Comparison of ENCODE assay signal across 25 mouse cellular contexts in the genomic region with DNA sequence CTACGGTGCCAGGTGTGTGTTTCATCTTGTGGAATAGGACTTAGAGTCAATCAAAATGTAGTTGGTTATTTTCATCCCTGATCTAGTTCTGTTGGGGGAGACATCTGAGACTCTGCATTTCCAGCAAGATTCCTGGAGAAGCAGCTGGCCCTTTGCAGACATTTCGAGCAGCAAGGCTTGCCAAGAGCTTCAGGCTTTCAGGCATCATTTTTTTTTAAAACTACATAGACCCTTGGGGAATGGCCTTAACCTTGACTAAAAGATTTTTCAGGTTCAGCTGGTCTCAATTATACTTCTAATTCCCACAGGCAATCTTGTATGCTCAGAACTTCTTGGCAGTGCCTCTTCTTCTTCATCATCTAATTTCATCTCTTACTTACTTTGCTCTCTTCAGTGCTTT. TPM values are rescaled to one million over a fixed set of nuclear protein-coding genes. Genes with fewer than 3 reads are reported as not detected.
"Had no signal": no experiment of that assay in that cellular context is flagged by ENCODE, and none has a peak within 500 bp of the region (broad histone marks: within the 10 kb centered on the region; RNA-seq: fewer than 3 reads in every experiment).

No protein-coding gene starts in this region.

- H3K4me3 ChIP-seq: gastrocnemius, adult 2 months; heart, embryonic 10.5 days; heart, embryonic 12.5 days; hindbrain, embryonic 10.5 days; hindbrain, embryonic 12.5 days; intestine, embryonic 15.5 days; limb, embryonic 12.5 days; liver, embryonic 12.5 days had no signal

- DNase-seq: gastrocnemius, adult 2 months; gastrocnemius, postnatal 10 days; heart, adult 18-20 months; heart, postnatal 10 days; heart, postnatal 4 days; kidney, adult 18-20 months; kidney, adult 8-10 months; kidney, postnatal 10 days; kidney, postnatal 25 days; layer of hippocampus, adult 9-11 months; layer of hippocampus, postnatal 36 days; left cerebral cortex, postnatal 4 days had no signal

- H3K4me1 ChIP-seq: heart, embryonic 10.5 days; heart, embryonic 12.5 days; hindbrain, embryonic 10.5 days; hindbrain, embryonic 12.5 days; intestine, embryonic 15.5 days; limb, embryonic 12.5 days; liver, embryonic 12.5 days had no signal

- H3K9me3 ChIP-seq: heart, embryonic 10.5 days; heart, embryonic 12.5 days; hindbrain, embryonic 10.5 days; hindbrain, embryonic 12.5 days; intestine, embryonic 15.5 days; limb, embryonic 12.5 days; liver, embryonic 12.5 days had no signal

- ATAC-seq: hindbrain, embryonic 16.5 days; inflammation-experienced regulatory T-cells, adult 6 months; intestine, embryonic 15.5 days; intestine, postnatal 0 days; liver, embryonic 12.5 days had no signal

- H3K27me3 ChIP-seq: heart, embryonic 12.5 days; hindbrain, embryonic 12.5 days; intestine, embryonic 15.5 days; limb, embryonic 12.5 days; liver, embryonic 12.5 days had no signal

- H3K36me3 ChIP-seq: heart, embryonic 10.5 days; heart, embryonic 12.5 days; hindbrain, embryonic 10.5 days; hindbrain, embryonic 12.5 days; intestine, embryonic 15.5 days; limb, embryonic 12.5 days; liver, embryonic 12.5 days had no signal

- H3K27ac ChIP-seq: gastrocnemius, adult 2 months; heart, embryonic 10.5 days; hindbrain, embryonic 10.5 days; hindbrain, embryonic 12.5 days; hindbrain, embryonic 14.5 days; intestine, embryonic 15.5 days; limb, embryonic 12.5 days; liver, embryonic 12.5 days; liver, embryonic 14.5 days had no signal

- H3K4me2 ChIP-seq: heart, embryonic 12.5 days; hindbrain, embryonic 12.5 days; hindbrain, embryonic 14.5 days; intestine, embryonic 15.5 days; limb, embryonic 12.5 days; liver, embryonic 12.5 days had no signal

- H3K9ac ChIP-seq: heart, embryonic 12.5 days; hindbrain, embryonic 12.5 days; hindbrain, embryonic 14.5 days; intestine, embryonic 15.5 days; limb, embryonic 12.5 days; liver, embryonic 12.5 days; liver, embryonic 14.5 days had no signal

RNA-seq across cellular contexts. Expression of gene Pld5, which starts 35.9 kb away (rescaled TPM):
- polyA plus RNA-seq: inflammation-experienced regulatory T-cells, adult 6 months; liver, adult 2 months; liver, embryonic 12.5 days had no signal
